Mouse (Mus musculus) kidney, adult 2 months (tissue): Measurements from ENCODE around the gene Nr1d1. TPM values are rescaled to one million over a fixed set of nuclear protein-coding genes. Genes with fewer than 3 reads are reported as not detected.

Source experiments
- DNase-seq: peaks from one replicate; pipeline ENCODE4 v3.0.0; 2021
- H3K27ac ChIP-seq: fragments of 200-500 bp; 2 replicates; pipeline ENCODE4 v1.5.1; 2012; ENCODE audit warnings: low read depth, low read length, control low read depth, inconsistent platforms; ENCODE audit not compliant: insufficient read depth
- H3K27me3 ChIP-seq: fragments of 200-500 bp; replicated peaks from 2 replicates; pipeline ENCODE4 v1.6.1; 2012; ENCODE audit warnings: mild to moderate bottlenecking, moderate library complexity, low read length, inconsistent platforms; ENCODE audit not compliant: control insufficient read depth, insufficient read depth
- H3K36me3 ChIP-seq: fragments of 200-500 bp; 2 replicates; pipeline ENCODE4 v1.6.1; 2012; ENCODE audit warnings: mild to moderate bottlenecking, moderate library complexity, low read length, inconsistent platforms; ENCODE audit not compliant: control insufficient read depth, insufficient read depth
- H3K4me1 ChIP-seq: fragments of 200-500 bp; 2 replicates; pipeline ENCODE4 v1.6.1; 2011; ENCODE audit warnings: low read length; ENCODE audit not compliant: control insufficient read depth, insufficient read depth
- H3K4me3 ChIP-seq: fragments of 200-500 bp; 2 replicates; pipeline ENCODE4 v1.5.1; 2011; ENCODE audit warnings: mild to moderate bottlenecking, low read depth, low read length, control low read depth; ENCODE audit not compliant: insufficient read depth
- CTCF ChIP-seq: fragments of 200-500 bp; conservative IDR thresholded peaks from 2 replicates; pipeline ENCODE4 v1.5.1; 2011; ENCODE audit warnings: low read depth, mild to moderate bottlenecking, control low read depth, low read length, moderate library complexity, mixed read lengths; ENCODE audit not compliant: insufficient read depth, insufficient read length
- POLR2A ChIP-seq: fragments of 200-500 bp; IDR thresholded peaks from one replicate; pipeline ENCODE4 v1.6.1; 2011; ENCODE audit warnings: low read depth, low read length, control low read depth
- WGBS: fragments of 180-500 bp; shearing (Covaris S2); methylation state at CpG from one replicate; pipeline ENCODE4 v1.1.7; 2018; 5-methylcytosine and 5-hydroxymethylcytosine counted together
- polyA plus RNA-seq: library from polyadenylated mRNA; depleted of rRNA; stranded (reverse); fragments of >200 nt; gene quantifications from 2 replicates; pipeline ENCODE4 v1.2.3, GENCODE M21; 2012

The Nr1d1 gene
- polyA plus RNA-seq, 1 experiment: 140 TPM

DNA sequence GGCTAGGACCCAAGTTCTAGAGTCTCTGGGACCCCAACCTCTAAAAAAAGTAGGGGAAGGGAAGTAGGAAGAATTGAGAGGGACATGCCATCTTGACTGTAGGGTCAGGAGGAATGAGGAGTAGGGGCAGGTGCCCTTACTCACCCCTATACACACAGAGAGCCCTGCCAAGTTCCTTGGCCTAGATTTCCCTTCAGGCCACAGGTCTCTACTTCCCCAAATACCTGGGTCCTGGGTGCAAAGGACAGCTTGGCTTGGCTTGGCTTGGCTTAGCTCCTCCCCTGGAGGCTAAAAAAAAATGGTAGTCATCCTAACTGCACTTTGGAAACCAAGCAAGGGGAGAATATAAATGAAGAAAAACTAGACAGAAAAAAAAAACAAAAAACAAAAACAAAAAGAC lies 10.4 kb downstream of the Nr1d1 start:
- DNase-seq: peak; percentile 65
- peaks cover 5% of the 10 kb centered on the region; the same call in 1 of the 2 replicates for H3K4me1 ChIP-seq

DNA sequence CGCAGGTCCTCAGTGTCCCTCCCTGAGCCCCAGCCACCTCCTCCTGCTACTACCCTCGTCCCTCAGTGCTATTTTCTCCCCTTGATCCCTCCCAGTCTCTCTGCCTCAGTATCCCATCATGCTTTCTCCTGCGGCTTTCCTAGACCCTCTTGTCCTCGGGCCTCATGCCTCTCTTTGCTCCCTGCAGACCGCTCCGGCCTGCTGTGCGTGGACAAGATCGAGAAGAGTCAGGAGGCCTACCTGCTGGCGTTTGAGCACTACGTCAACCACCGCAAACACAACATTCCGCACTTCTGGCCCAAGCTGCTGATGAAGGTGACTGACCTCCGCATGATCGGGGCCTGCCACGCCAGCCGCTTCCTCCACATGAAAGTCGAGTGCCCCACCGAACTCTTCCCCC lies 11.0 kb downstream of the Nr1d1 start:
- no peak overlapping the region for H3K4me3 ChIP-seq
- peaks cover 10% of the 10 kb centered on the region for H3K36me3 ChIP-seq
- no peak overlapping the region for H3K27ac ChIP-seq
- 80% methylated on average over 18 of the region's 18 CpGs for WGBS
- TF ChIP-seq POLR2A: no peak
- TF ChIP-seq CTCF: no peak
- H3K4me1 ChIP-seq: peaks cover 5% of the 10 kb centered on the region; the same call in 1 of the 2 replicates
- H3K27me3 ChIP-seq: no peaks in the 10 kb centered on the region
- no peak for DNase-seq

More for the DNA sequence above, 10.4 kb downstream of the Nr1d1 start:
- TF ChIP-seq POLR2A (no peak), CTCF (no peak)
- H3K27ac ChIP-seq: no peak overlapping the region
- no peak overlapping the region for H3K4me3 ChIP-seq
- no peaks in the 10 kb centered on the region for H3K27me3 ChIP-seq
- peaks cover 12% of the 10 kb centered on the region for H3K36me3 ChIP-seq

DNA sequence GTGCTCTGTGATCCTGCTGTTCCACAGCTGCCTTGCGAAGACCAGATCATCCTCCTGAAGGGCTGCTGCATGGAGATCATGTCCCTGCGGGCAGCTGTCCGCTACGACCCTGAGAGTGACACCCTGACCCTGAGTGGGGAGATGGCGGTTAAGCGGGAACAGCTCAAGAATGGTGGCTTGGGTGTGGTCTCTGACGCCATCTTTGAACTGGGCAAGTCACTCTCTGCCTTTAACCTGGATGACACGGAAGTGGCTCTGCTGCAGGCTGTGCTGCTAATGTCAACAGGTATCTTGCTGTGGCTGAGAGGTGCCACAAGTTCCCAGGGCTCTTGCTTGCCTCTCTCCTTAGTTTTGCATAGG lies 11.7 kb downstream of the Nr1d1 start:
- Histone ChIP-seq H3K27ac (no peak overlapping the region), H3K4me3 (no peak overlapping the region), H3K36me3 (peaks cover 5% of the 10 kb centered on the region), H3K27me3 (no peaks in the 10 kb centered on the region), H3K4me1 (peaks cover 3% of the 10 kb centered on the region; the same call in 1 of the 2 replicates)
- WGBS: 88% methylated on average over 8 of the region's 8 CpGs
- TF ChIP-seq POLR2A (no peak), CTCF (no peak)
- no peak for DNase-seq

DNA sequence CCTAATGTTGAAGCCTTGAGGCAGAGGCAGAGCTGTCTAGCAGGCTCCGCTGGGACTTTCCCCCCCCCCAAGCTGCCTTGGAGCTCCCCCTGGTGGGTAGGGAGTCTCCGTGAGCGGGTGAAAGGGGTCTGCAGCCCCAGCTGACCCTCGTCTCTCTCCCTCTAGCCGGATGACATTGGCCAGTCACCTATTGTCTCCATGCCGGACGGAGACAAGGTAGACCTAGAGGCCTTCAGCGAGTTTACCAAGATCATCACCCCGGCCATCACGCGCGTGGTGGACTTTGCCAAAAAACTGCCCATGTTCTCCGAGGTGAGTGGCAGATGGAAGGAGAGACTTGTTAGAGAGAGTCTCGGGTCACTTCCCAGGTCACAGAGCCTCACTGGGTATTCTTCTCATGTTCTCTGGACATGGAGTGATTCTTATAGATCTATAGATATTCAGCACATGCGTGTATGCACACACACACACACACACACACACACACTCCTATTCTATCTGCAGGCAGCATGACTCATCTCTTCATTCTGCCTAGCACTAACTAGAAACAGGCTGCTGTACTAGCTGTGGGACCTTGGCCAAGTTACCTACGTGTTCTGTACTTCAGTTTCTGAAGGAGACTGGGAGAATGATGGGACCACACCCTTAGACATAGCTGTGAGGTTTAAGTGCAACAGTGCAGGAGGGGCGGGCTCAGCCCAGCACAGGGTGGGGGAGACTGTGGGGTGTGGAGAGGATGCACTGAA lies 12.2 kb downstream of the Nr1d1 start:
- peak; percentile 39 for TF ChIP-seq CTCF
- no peak for TF ChIP-seq POLR2A
- Histone ChIP-seq H3K4me3 (no peak overlapping the region), H3K4me1 (peaks cover 3% of the 10 kb centered on the region; the same call in 1 of the 2 replicates), H3K27ac (no peak overlapping the region), H3K36me3 (no peaks in the 10 kb centered on the region; the same call in 1 of the 2 replicates), H3K27me3 (no peaks in the 10 kb centered on the region)
- WGBS: 54% methylated on average over 17 of the region's 17 CpGs
- DNase-seq: peak; percentile 67

- H3K27ac ChIP-seq: no peak overlapping the region
- no peak for DNase-seq
- H3K36me3 ChIP-seq: no peaks in the 10 kb centered on the region
- H3K4me3 ChIP-seq: no peak overlapping the region
- 96% methylated on average over 4 of the region's 4 CpGs for WGBS
- H3K4me1 ChIP-seq: no peaks in the 10 kb centered on the region
- no peak for TF ChIP-seq POLR2A
- H3K27me3 ChIP-seq: no peaks in the 10 kb centered on the region
These were observed 13.2 kb downstream of the Nr1d1 start for GRCm38 (mm10) chr11:98761939-98762338.

- H3K36me3 ChIP-seq: no peaks in the 10 kb centered on the region
- peaks cover 34% of the 10 kb centered on the region for H3K4me1 ChIP-seq
- no peak for TF ChIP-seq CTCF
- TF ChIP-seq POLR2A: no peak
- no peak overlapping the region for H3K27ac ChIP-seq
- no peak overlapping the region for H3K4me3 ChIP-seq
- 91% methylated on average over 12 of the region's 12 CpGs for WGBS
- DNase-seq: no peak
- H3K27me3 ChIP-seq: no peaks in the 10 kb centered on the region
These were observed 18.4 kb downstream of the Nr1d1 start for GRCm38 (mm10) chr11:98756711-98757110.

DNA sequence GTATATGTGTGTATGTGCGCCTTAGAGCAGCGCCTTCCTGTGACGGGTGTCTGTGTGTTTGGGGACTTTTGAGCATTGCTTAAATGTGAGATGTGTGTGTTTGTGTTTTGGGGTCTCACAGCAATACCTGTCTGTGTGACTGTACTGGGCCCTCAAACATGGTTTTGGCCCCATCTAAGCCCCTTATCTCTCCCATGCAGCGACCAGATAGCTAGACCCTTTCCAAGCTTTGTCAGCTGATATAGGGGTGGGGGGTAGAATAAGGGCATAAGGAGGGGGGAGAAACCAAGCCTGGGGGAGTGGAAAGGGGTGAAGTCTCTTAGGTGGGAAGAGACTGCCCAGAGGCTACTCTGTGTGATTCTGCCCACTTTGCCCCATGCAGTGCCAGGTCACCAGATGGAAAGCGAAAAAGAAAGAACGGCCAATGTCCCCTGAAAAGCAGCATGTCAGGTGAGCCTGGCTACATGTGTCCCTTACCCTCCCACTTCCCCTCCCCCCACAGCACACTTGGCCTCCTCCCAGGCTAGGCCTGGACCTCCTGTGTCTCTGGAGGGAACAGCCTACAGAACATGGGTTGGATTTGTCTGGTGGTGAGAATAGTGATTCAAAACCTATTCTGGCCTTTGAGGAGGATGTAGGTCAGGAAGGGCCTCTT lies 19.3 kb downstream of the Nr1d1 start:
- H3K4me1 ChIP-seq: peaks cover 42% of the 10 kb centered on the region
- no peak overlapping the region for H3K4me3 ChIP-seq
- DNase-seq: peak; percentile 32
- 76% methylated on average over 6 of the region's 6 CpGs for WGBS
- no peak overlapping the region for H3K27ac ChIP-seq
- no peaks in the 10 kb centered on the region for H3K27me3 ChIP-seq
- H3K36me3 ChIP-seq: no peaks in the 10 kb centered on the region
- TF ChIP-seq CTCF: no peak
- no peak for TF ChIP-seq POLR2A
